Mouse (Mus musculus) MEL (cell line): ENCODE measurements around the gene Peli2. TPM values are rescaled to one million over a fixed set of nuclear protein-coding genes. Genes with fewer than 3 reads are reported as not detected.

ENCODE experiments used
- DNase-seq: peaks from one replicate; pipeline ENCODE4 v3.0.0; 2011; ENCODE audit warnings: low read depth, low spot score
- H3K27ac ChIP-seq: 2 replicates; pipeline ENCODE4 v1.5.1; 2012; ENCODE audit warnings: low read depth, mild to moderate bottlenecking, control low read depth, low read length, moderate library complexity; ENCODE audit not compliant: control insufficient read depth
- H3K27me3 ChIP-seq, 2 experiments: fragments of 150-350 bp in 1 of 2; sonication (generic) in 1 of 2; 2 replicates each; pipeline ENCODE4 v1.6.1; 2012; ENCODE audit warnings: low read length in 2 of 2, mild to moderate bottlenecking in 2 of 2, improper control_type of control experiment in 1 of 2, moderate library complexity in 1 of 2; ENCODE audit not compliant: insufficient read depth in 2 of 2, control insufficient read depth in 1 of 2
- H3K36me3 ChIP-seq, 2 experiments: 2 replicates each; pipeline ENCODE4 v1.6.1; 2012 to 2014; ENCODE audit warnings: low read length in 2 of 2, improper control_type of control experiment in 1 of 2, inconsistent platforms in 1 of 2, mild to moderate bottlenecking in 1 of 2; ENCODE audit not compliant: insufficient read depth in 2 of 2, control insufficient read depth in 1 of 2
- H3K4me1 ChIP-seq, 2 experiments: fragments of 150-350 bp in 1 of 2; sonication (generic) in 1 of 2; 2 replicates each; pipeline ENCODE4 v1.6.1; 2012; ENCODE audit warnings: low read length in 2 of 2, improper control_type of control experiment in 1 of 2, mild to moderate bottlenecking in 1 of 2; ENCODE audit not compliant: insufficient read depth in 2 of 2, control insufficient read depth in 1 of 2
- H3K4me3 ChIP-seq, 2 experiments: fragments of 150-350 bp in 1 of 2; sonication (generic) in 1 of 2; 2 replicates each; pipeline ENCODE4 v1.5.1; 2012; ENCODE audit warnings: low read depth in 2 of 2, low read length in 2 of 2, mild to moderate bottlenecking in 2 of 2, moderate library complexity in 2 of 2, control low read depth in 1 of 2, improper control_type of control experiment in 1 of 2; ENCODE audit not compliant: control insufficient read depth in 1 of 2, insufficient read depth in 1 of 2
- H3K79me2 ChIP-seq: 2 replicates; pipeline ENCODE4 v1.6.1; 2012; ENCODE audit warnings: mild to moderate bottlenecking, low read length, moderate library complexity; ENCODE audit not compliant: control insufficient read depth, poor library complexity, insufficient read depth
- H3K9ac ChIP-seq: 2 replicates; pipeline ENCODE4 v1.6.1; 2012; ENCODE audit warnings: low read depth, mild to moderate bottlenecking, control low read depth, low read length, moderate library complexity; ENCODE audit not compliant: control insufficient read depth, poor library complexity, severe bottlenecking
- H3K9me3 ChIP-seq: fragments of 150-350 bp; sonication (generic); replicated peaks from 2 replicates; pipeline ENCODE4 v1.6.1; 2012; ENCODE audit warnings: mild to moderate bottlenecking, low read length, improper control_type of control experiment, moderate library complexity; ENCODE audit not compliant: insufficient read depth
- BHLHE40 ChIP-seq: IDR thresholded peaks from 2 replicates; pipeline ENCODE4 v1.6.1; 2012; ENCODE audit warnings: low read depth, mild to moderate bottlenecking, inconsistent platforms, low read length, improper control_type of control experiment, borderline replicate concordance
- CHD1 ChIP-seq: IDR thresholded peaks from 2 replicates; pipeline ENCODE4 v1.6.1; 2012; ENCODE audit warnings: low read depth, mild to moderate bottlenecking, inconsistent platforms, low read length, improper control_type of control experiment
- CTCF ChIP-seq, 3 experiments: IDR thresholded peaks in 2 of 3; conservative IDR thresholded peaks in 1 of 3; 2 replicates each; pipeline ENCODE4 v1.5.1; 2011 to 2012; ENCODE audit warnings: low read length in 3 of 3, low read depth in 2 of 3, mild to moderate bottlenecking in 2 of 3, improper control_type of control experiment in 1 of 3, inconsistent platforms in 1 of 3, mixed read lengths in 1 of 3, moderate library complexity in 1 of 3; ENCODE audit not compliant: control insufficient read depth in 1 of 3, insufficient read depth in 1 of 3, poor library complexity in 1 of 3, severe bottlenecking in 1 of 3
- EP300 ChIP-seq, 2 experiments: IDR thresholded peaks; 2 replicates each; pipeline ENCODE4 v1.6.1; 2011; ENCODE audit warnings: improper control_type of control experiment in 2 of 2, low read length in 2 of 2, low read depth in 1 of 2, mild to moderate bottlenecking in 1 of 2
- ETS1 ChIP-seq: IDR thresholded peaks from 2 replicates; pipeline ENCODE4 v1.6.1; 2012; ENCODE audit warnings: low read depth, mild to moderate bottlenecking, inconsistent platforms, low read length, improper control_type of control experiment, moderate library complexity
- GABPA ChIP-seq: IDR thresholded peaks from 2 replicates; pipeline ENCODE4 v1.6.1; 2012; ENCODE audit warnings: low read depth, mild to moderate bottlenecking, inconsistent platforms, low read length, improper control_type of control experiment, moderate library complexity
- GATA1 ChIP-seq: IDR thresholded peaks from 2 replicates; pipeline ENCODE4 v1.6.1; 2011; ENCODE audit warnings: low read depth, low read length, improper control_type of control experiment
- MAFK ChIP-seq: IDR thresholded peaks from 2 replicates; pipeline ENCODE4 v1.6.1; 2011; ENCODE audit warnings: low read depth, mild to moderate bottlenecking, low read length, improper control_type of control experiment, borderline replicate concordance
- MAZ ChIP-seq: IDR thresholded peaks from 2 replicates; pipeline ENCODE4 v1.6.1; 2012; ENCODE audit warnings: low read depth, mild to moderate bottlenecking, inconsistent platforms, low read length, improper control_type of control experiment
- NELFE ChIP-seq: IDR thresholded peaks from 2 replicates; pipeline ENCODE4 v1.6.1; 2011; ENCODE audit warnings: low read depth, low read length, improper control_type of control experiment
- NRF1 ChIP-seq: IDR thresholded peaks from 2 replicates; pipeline ENCODE4 v1.6.1; 2014; ENCODE audit warnings: low read depth, mild to moderate bottlenecking, inconsistent platforms, low read length, improper control_type of control experiment, moderate library complexity; ENCODE audit not compliant: poor library complexity, insufficient read depth, severe bottlenecking
- POLR2A ChIP-seq, 2 experiments: IDR thresholded peaks; 2 replicates each; pipeline ENCODE4 v1.6.1; 2011 to 2012; ENCODE audit warnings: low read length in 2 of 2, mild to moderate bottlenecking in 2 of 2, control low read depth in 1 of 2, improper control_type of control experiment in 1 of 2, low read depth in 1 of 2, moderate library complexity in 1 of 2; ENCODE audit not compliant: control insufficient read depth in 1 of 2, insufficient read depth in 1 of 2, poor library complexity in 1 of 2
- POLR2AphosphoS2 ChIP-seq: IDR thresholded peaks from 2 replicates; pipeline ENCODE4 v1.6.1; 2011; ENCODE audit warnings: low read length, improper control_type of control experiment
- RCOR1 ChIP-seq: IDR thresholded peaks from 2 replicates; pipeline ENCODE4 v1.6.1; 2012; ENCODE audit warnings: low read depth, mild to moderate bottlenecking, inconsistent platforms, low read length, improper control_type of control experiment
- SIN3A ChIP-seq: IDR thresholded peaks from 2 replicates; pipeline ENCODE4 v1.6.1; 2012; ENCODE audit warnings: low read length, improper control_type of control experiment, inconsistent platforms
- SMC3 ChIP-seq: IDR thresholded peaks from 2 replicates; pipeline ENCODE4 v1.6.1; 2011; ENCODE audit warnings: low read depth, low read length, improper control_type of control experiment
- TAL1 ChIP-seq: IDR thresholded peaks from 2 replicates; pipeline ENCODE4 v1.6.1; 2012; ENCODE audit warnings: mild to moderate bottlenecking, inconsistent platforms, low read length, moderate library complexity, mixed read lengths
- UBTF ChIP-seq: IDR thresholded peaks from 2 replicates; pipeline ENCODE4 v1.6.1; 2012; ENCODE audit warnings: low read depth, mild to moderate bottlenecking, inconsistent platforms, low read length, improper control_type of control experiment, moderate library complexity, borderline replicate concordance; ENCODE audit not compliant: insufficient read depth
- USF1 ChIP-seq: IDR thresholded peaks from 2 replicates; pipeline ENCODE4 v1.6.1; 2014; ENCODE audit warnings: low read depth, mild to moderate bottlenecking, inconsistent platforms, low read length, improper control_type of control experiment, moderate library complexity
- USF2 ChIP-seq, 2 experiments: IDR thresholded peaks; 2 replicates each; pipeline ENCODE4 v1.6.1; 2011 to 2012; ENCODE audit warnings: improper control_type of control experiment in 2 of 2, low read length in 2 of 2, borderline replicate concordance in 1 of 2, inconsistent platforms in 1 of 2, low read depth in 1 of 2, mild to moderate bottlenecking in 1 of 2; ENCODE audit not compliant: insufficient read depth in 1 of 2
- ZC3H11A ChIP-seq: IDR thresholded peaks from 2 replicates; pipeline ENCODE4 v1.6.1; 2012; ENCODE audit warnings: low read depth, mild to moderate bottlenecking, inconsistent platforms, low read length, improper control_type of control experiment
- ZMIZ1 ChIP-seq: IDR thresholded peaks from 2 replicates; pipeline ENCODE4 v1.6.1; 2012; ENCODE audit warnings: low read depth, mild to moderate bottlenecking, inconsistent platforms, low read length, improper control_type of control experiment, moderate library complexity
- ZNF384 ChIP-seq: IDR thresholded peaks from 2 replicates; pipeline ENCODE4 v1.6.1; 2012; ENCODE audit warnings: low read depth, mild to moderate bottlenecking, inconsistent platforms, low read length, improper control_type of control experiment
- polyA plus RNA-seq, 2 experiments: library from polyadenylated mRNA; stranded (reverse) in 1 of 2; unstranded in 1 of 2; fragments of >175 nt in 1 of 2; fragments of >200 nt in 1 of 2; gene quantifications; 2 replicates each; pipeline versions ENCODE4 v1.2.1 to v1.2.4; 2012; ENCODE audit warnings: low replicate concordance in 2 of 2, low read depth in 1 of 2; ENCODE audit not compliant: insufficient read length in 2 of 2, insufficient read depth in 1 of 2, missing spikeins in 1 of 2
- total RNA-seq: library from RNA; depleted of rRNA; stranded (reverse); fragments of 300-350 nt; gene quantifications from 2 replicates; pipeline ENCODE4 v1.2.3, GENCODE M21; 2012

The Peli2 gene
- total and polyA plus RNA-seq, 3 experiments, result not detected

DNA sequence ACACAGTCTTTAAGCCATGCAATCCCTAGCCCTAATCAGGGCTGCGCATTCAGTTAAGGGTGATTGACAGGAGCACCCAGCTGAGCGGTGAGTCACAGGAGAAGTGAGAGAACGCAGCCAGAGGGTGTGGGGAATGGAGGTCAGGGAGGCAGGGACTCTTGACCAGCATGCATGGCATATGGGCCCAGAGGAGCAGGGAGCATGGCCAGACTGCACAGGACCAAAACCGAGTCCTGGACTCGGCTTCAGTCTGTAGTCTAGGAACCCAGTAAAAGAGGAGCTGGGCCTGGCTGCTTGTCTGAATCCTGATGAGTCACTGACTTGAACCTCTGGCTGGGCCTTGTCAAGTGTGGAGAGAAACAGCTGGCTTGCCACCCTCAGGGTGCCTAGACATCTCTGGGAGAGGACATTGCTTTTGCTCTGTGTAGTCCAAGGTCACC, 104.3 kb downstream of the Peli2 start:
- no peaks in the 10 kb centered on the region for H3K9me3 ChIP-seq
- H3K36me3 ChIP-seq, result no peaks in the 10 kb centered on the region
- H3K79me2 ChIP-seq, result no peaks in the 10 kb centered on the region
- H3K27me3 ChIP-seq, result no peaks in the 10 kb centered on the region
- no peak overlapping the region for H3K9ac ChIP-seq
- DNase-seq, result no peak
- TF ChIP-seq RCOR1, result no peak
- TF ChIP-seq TAL1, result no peak
- no peak for TF ChIP-seq SIN3A
- TF ChIP-seq ETS1, result no peak
- no peak for TF ChIP-seq NELFE
- H3K4me1 ChIP-seq, result no peaks in the 10 kb centered on the region
- H3K4me3 ChIP-seq, result no peak overlapping the region
- no peak overlapping the region for H3K27ac ChIP-seq

- TF ChIP-seq USF2 (IDR thresholded peaks at IDR 0.05; ENCODE audit: borderline replicate concordance in 1 of 2, insufficient read depth in 1 of 2, low read depth in 1 of 2, low read length in 2 of 2) (no peak), ZC3H11A (no peak), GATA1 (no peak), USF1 (no peak), SMC3 (no peak), CHD1 (no peak)
- no peaks in the 10 kb centered on the region for H3K36me3 ChIP-seq
- no peaks in the 10 kb centered on the region for H3K27me3 ChIP-seq
- H3K4me1 ChIP-seq, result no peaks in the 10 kb centered on the region
- no peaks in the 10 kb centered on the region for H3K9me3 ChIP-seq
- no peak for DNase-seq
- no peak overlapping the region for H3K27ac ChIP-seq
- no peak overlapping the region for H3K9ac ChIP-seq
- H3K4me3 ChIP-seq, result no peak overlapping the region
- H3K79me2 ChIP-seq, result no peaks in the 10 kb centered on the region
These were observed 105.3 kb downstream of the Peli2 start for GRCm38 (mm10) chr14:48225810-48226446.

- Histone ChIP-seq H3K27me3 (no peaks in the 10 kb centered on the region), H3K9ac (no peak overlapping the region), H3K79me2 (no peaks in the 10 kb centered on the region), H3K9me3 (no peaks in the 10 kb centered on the region), H3K36me3 (no peaks in the 10 kb centered on the region), H3K4me1 (no peaks in the 10 kb centered on the region), H3K27ac (no peak overlapping the region), H3K4me3 (no peak overlapping the region)
- TF ChIP-seq MAZ, result no peak
- TF ChIP-seq POLR2AphosphoS2, result no peak
- TF ChIP-seq CTCF (IDR thresholded peaks at IDR 0.05 in 2 of 3, conservative IDR thresholded peaks at IDR 0.05 in 1 of 3; ENCODE audit: control insufficient read depth in 1 of 3, insufficient read depth in 1 of 3, low read depth in 2 of 3, low read length in 3 of 3, poor library complexity in 1 of 3, severe bottlenecking in 1 of 3), result no peak
- no peak for TF ChIP-seq CHD1
- no peak for TF ChIP-seq GABPA
- TF ChIP-seq SMC3, result no peak
- TF ChIP-seq ZMIZ1, result no peak
- TF ChIP-seq MAFK, result no peak
- TF ChIP-seq NRF1, result no peak
- TF ChIP-seq ZNF384, result no peak
- no peak for TF ChIP-seq BHLHE40
- no peak for TF ChIP-seq GATA1
- TF ChIP-seq EP300 (IDR thresholded peaks at IDR 0.05; ENCODE audit: low read depth in 1 of 2, low read length in 2 of 2), result no peak
- TF ChIP-seq POLR2A (IDR thresholded peaks at IDR 0.05; ENCODE audit: control insufficient read depth in 1 of 2, insufficient read depth in 1 of 2, low read depth in 1 of 2, low read length in 2 of 2, poor library complexity in 1 of 2), result no peak
- no peak for TF ChIP-seq UBTF
- DNase-seq, result no peak
These were observed 106.1 kb downstream of the Peli2 start for GRCm38 (mm10) chr14:48226759-48227158.
